Mouse (Mus musculus) activated CD4-positive, CD25-positive, alpha-beta regulatory T cell, adult 4 months (primary cell): Measurements from ENCODE around the gene Gm10112. TPM values are rescaled to one million over a fixed set of nuclear protein-coding genes. Genes with fewer than 3 reads are reported as not detected.

Source experiments
- ATAC-seq: one replicate; pipeline ENCODE4 v1.8.0; 2017
- polyA plus RNA-seq, 2 experiments: library from polyadenylated mRNA; unstranded; fragments of 100-300 nt; shearing (Covaris generic); gene quantifications; one replicate each; pipeline ENCODE4 v1.2.1; 2017

The Gm10112 gene
- polyA plus RNA-seq = not detected

DNA sequence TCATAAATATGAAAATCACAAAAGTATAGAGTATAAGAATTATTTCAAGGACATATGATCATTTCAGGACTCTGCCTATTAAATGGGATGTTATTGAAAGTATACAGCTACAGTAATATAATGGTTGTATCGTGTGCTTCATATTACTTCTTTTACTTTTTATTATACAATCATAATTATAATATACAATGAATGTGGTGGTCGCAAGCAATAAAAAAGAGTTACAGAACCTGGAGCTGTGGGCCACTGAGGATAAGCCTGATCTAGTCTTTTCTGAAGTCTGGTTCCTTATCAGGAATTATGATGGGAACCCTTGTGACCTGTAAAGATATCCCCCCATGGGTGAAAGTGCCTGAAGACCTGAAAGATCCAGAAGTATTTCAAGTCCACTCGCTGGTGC, at the start of gene Gm10112:
TSS of gene Gm10112 (plus strand) at position 301 of the 400 bp plus-strand sequence.
- ATAC-seq = no peak

DNA sequence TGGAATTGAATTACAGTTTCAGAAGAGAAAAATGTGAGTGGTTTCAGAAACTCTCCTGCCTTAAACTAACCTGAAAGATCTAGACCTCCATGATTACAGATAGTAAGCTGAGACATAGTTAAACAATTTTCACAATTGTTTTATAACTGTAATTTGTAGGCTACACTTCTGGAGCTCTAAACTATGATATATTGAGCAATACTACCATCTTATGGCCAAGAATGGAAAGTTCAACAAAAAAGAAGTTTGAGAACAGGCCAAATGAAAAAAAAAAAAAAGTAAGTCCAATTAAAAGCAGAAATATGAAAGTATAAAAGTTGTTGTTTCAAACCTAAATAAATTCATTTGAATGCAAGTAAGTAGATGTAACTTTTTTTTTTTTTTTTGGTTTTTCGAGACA, 21.4 kb downstream of the Gm10112 start:
- no peak for ATAC-seq

DNA sequence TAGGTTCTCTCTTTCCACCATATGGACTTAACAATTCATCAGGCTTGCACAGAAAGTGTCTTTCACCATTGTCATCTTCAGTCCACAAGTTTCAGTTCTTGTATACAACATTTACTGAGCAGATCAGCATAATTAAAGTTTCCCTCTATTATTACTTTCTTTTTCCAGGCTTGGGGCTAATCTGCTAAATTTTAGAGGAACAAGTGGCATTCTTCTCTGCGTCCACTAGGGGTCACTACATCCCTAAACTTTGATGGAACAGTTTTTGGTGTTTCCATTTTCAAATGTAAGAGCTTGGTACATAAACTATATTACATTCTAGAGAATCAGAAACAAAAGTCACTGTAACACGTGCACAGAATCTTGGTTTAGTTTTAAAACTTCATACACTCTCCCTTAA, 28.2 kb downstream of the Gm10112 start:
- no peak for ATAC-seq

DNA sequence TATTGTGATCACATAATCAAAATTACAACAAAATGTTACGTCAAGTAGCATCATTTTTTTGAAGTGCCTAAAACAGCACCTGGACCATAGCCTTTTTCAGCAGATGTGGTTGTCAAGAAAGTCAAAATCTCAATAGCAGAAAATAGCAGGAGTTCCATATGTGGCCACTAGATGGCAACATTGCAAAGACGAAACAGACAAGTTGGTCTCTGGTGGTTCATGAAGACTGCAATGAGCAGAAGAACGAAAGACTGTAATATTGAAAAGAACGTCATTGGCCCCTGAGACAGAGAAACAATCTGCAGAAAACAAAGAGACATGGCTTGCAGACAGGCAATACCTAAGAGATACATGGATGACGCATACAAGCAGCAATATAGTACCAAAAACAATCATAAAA, 42.1 kb downstream of the Gm10112 start:
- ATAC-seq = peak; percentile 65

Other genes with a start within 250 kb of the Gm10112 start
- gene Cylc1, start 57.9 kb upstream of the Gm10112 start, polyA plus RNA-seq = not detected